Mouse (Mus musculus) ES-E14 (cell line): ENCODE data around the gene Rab3c.

ENCODE experiments used
- CHD2 ChIP-seq: IDR thresholded peaks from 2 replicates; pipeline ENCODE4 v1.6.1; 2014; ENCODE audit warnings: mild to moderate bottlenecking, low read depth, low read length, inconsistent platforms
- HCFC1 ChIP-seq: IDR thresholded peaks from 2 replicates; pipeline ENCODE4 v1.6.1; 2012; ENCODE audit warnings: low read length, inconsistent platforms, borderline replicate concordance; ENCODE audit not compliant: insufficient read depth

GRCm38 (mm10) chr13:110081174-110081573 is 199.6 kb downstream of the Rab3c start:
- no peak for TF ChIP-seq HCFC1
- TF ChIP-seq CHD2 = no peak
